Mouse (Mus musculus) liver, embryonic 14.5 days (tissue): ENCODE measurements at regions not wholly inside any gene's neighbourhood (a gene's known extent, or its start where the extent isn't known, plus 50 kb on each side); places are given as distances from the start of the nearest gene placed in this dataset.

ENCODE experiments used
- ATAC-seq: fragments of 200-750 bp; cut with Nextera tagmentation; 2 replicates; pipeline ENCODE4 v1.8.0; 2017; ENCODE audit warnings: moderate number of reproducible peaks, mild to moderate bottlenecking, moderate library complexity; ENCODE audit not compliant: insufficient read depth
- DNase-seq, 3 experiments: peaks; one replicate each; pipeline ENCODE4 v3.0.0-alpha.2; 2012 to 2013; ENCODE audit warnings: low read depth in 3 of 3, low spot score in 3 of 3
- H3K27ac ChIP-seq: fragments of 300-500 bp; sonication (generic); 2 replicates; pipeline ENCODE4 v1.5.1; 2014; ENCODE audit warnings: moderate library complexity, mild to moderate bottlenecking, control low read depth, inconsistent platforms
- H3K27me3 ChIP-seq: fragments of 300-500 bp; sonication (generic); 2 replicates; pipeline ENCODE4 v1.6.1; 2014; ENCODE audit warnings: mild to moderate bottlenecking, low read length, moderate library complexity; ENCODE audit not compliant: control insufficient read depth, insufficient read depth
- H3K36me3 ChIP-seq: fragments of 300-500 bp; sonication (generic); replicated peaks from 2 replicates; pipeline ENCODE4 v1.6.1; 2014; ENCODE audit warnings: low read depth; ENCODE audit not compliant: control insufficient read depth, insufficient read depth
- H3K4me1 ChIP-seq, 2 experiments: fragments of 200-500 bp in 1 of 2; fragments of 300-500 bp in 1 of 2; sonication (generic) in 1 of 2; replicated peaks; 2 replicates each; pipeline ENCODE4 v1.6.1; 2012 to 2014; ENCODE audit warnings: antibody characterized with exemption in 1 of 2, inconsistent platforms in 1 of 2, low read length in 1 of 2; ENCODE audit not compliant: control insufficient read depth in 2 of 2, insufficient read depth in 2 of 2
- H3K4me2 ChIP-seq: fragments of 300-500 bp; sonication (generic); 2 replicates; pipeline ENCODE4 v1.6.1; 2014; ENCODE audit warnings: low read depth, mild to moderate bottlenecking, control low read depth, moderate library complexity
- H3K4me3 ChIP-seq, 2 experiments: fragments of 200-500 bp in 1 of 2; fragments of 300-500 bp in 1 of 2; sonication (generic) in 1 of 2; 2 replicates each; pipeline ENCODE4 v1.5.1; 2012 to 2014; ENCODE audit warnings: low read depth in 2 of 2, low read length in 2 of 2, mild to moderate bottlenecking in 2 of 2, control low read depth in 1 of 2, inconsistent platforms in 1 of 2, moderate library complexity in 1 of 2; ENCODE audit not compliant: insufficient read depth in 1 of 2
- H3K9ac ChIP-seq: fragments of 300-500 bp; sonication (generic); replicated peaks from 2 replicates; pipeline ENCODE4 v1.6.1; 2014; ENCODE audit warnings: mild to moderate bottlenecking, control low read depth, moderate library complexity
- H3K9me3 ChIP-seq: fragments of 300-500 bp; sonication (generic); 2 replicates; pipeline ENCODE4 v1.6.1; 2016; ENCODE audit warnings: low read length, mixed read lengths; ENCODE audit not compliant: control insufficient read depth
- CTCF ChIP-seq: IDR thresholded peaks from 2 replicates; pipeline ENCODE4 v1.5.1; 2016; ENCODE audit warnings: antibody characterized with exemption, low read depth, control low read depth
- EP300 ChIP-seq: IDR thresholded peaks from 2 replicates; pipeline ENCODE4 v1.6.1; 2016; ENCODE audit warnings: antibody characterized with exemption, low read depth
- WGBS: fragments of 180-500 bp; shearing (Covaris S2); extraction: QIAGEN DNeasy Blood & Tissue Kit; methylation state at CpG from one replicate; pipeline ENCODE4 v1.1.7; 2014; ENCODE audit not compliant: insufficient replicate concordance; 5-methylcytosine and 5-hydroxymethylcytosine counted together

DNA sequence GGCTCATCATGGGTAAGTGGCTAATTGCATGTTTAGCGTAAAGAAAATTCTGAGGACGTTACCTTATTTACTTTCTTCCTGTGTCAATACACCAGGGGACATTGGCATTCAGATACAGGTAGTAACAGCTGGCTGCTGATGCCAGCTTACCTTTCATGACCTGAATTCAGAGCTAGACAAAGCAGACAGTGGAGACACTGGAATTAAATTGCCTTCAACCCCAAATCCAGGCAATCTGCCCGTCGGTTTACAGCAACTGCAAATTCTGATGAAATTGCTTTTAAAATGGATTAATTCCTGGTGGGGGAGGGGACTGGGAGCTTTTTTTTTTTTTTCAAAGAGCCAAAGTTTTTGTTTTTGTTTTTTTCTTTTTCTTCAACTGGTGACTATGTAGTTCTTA is 353.0 kb upstream of the Arid1b start:
- Histone ChIP-seq H3K36me3 (no peaks in the 10 kb centered on the region), H3K27ac (no peak overlapping the region), H3K4me2 (no peak overlapping the region), H3K9me3 (no peaks in the 10 kb centered on the region), H3K4me1 (no peaks in the 10 kb centered on the region), H3K9ac (no peak overlapping the region), H3K27me3 (no peaks in the 10 kb centered on the region), H3K4me3 (no peak overlapping the region)
- ATAC-seq = no peak
- no peak for DNase-seq
- no peak for TF ChIP-seq EP300
- TF ChIP-seq CTCF = no peak
- 62% methylated on average over 4 of the region's 4 CpGs for WGBS

DNA sequence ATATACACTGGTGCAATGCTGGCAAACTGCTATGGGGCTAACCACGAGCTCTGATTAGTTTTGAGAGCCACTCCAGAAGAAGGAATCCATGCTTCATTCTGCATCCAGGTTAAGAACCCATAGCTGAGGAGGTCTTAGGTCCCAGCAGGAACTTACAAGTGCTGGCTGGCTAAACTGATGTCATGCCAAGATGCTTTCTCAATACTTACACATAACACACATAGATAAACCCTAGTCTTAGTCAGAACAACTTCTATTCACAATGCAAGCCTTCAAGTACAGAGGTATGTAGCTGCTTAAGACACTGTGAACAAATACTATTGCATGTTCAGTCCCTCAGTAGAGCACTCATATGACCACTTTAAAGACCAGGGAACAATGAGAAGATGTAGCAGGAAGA is 352.1 kb upstream of the Arid1b start:
- Histone ChIP-seq H3K27ac (no peak overlapping the region), H3K4me1 (no peaks in the 10 kb centered on the region), H3K4me2 (no peak overlapping the region), H3K4me3 (no peak overlapping the region), H3K36me3 (no peaks in the 10 kb centered on the region), H3K27me3 (no peaks in the 10 kb centered on the region), H3K9ac (no peak overlapping the region), H3K9me3 (no peaks in the 10 kb centered on the region)
- ATAC-seq (no peak), DNase-seq (no peak)
- WGBS = 52% methylated on average over 1 of the region's 1 CpGs
- TF ChIP-seq CTCF = no peak
- no peak for TF ChIP-seq EP300

DNA sequence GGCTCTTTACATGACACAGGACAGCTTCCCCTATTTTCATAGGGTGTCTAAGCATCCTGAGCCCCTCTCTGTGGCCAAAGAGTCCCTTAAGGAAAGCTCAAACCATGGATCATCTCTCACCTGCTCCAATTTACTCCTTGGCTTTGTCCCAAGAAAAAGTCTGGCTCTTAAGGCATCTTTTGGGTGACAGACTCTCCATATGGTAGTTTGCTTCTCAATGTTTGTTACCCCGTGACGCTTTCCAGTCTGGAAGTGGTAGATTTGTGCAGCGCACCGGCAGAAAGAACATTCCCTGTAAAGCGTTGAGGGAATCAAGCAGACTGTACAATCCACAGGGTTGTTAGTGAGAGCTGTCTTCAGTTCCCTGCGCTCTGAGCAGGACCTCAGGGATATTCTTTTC is 350.8 kb upstream of the Arid1b start:
- no peak for TF ChIP-seq EP300
- no peak overlapping the region for H3K4me2 ChIP-seq
- H3K4me1 ChIP-seq = no peaks in the 10 kb centered on the region
- no peaks in the 10 kb centered on the region for H3K27me3 ChIP-seq
- WGBS = 75% methylated on average over 6 of the region's 6 CpGs
- DNase-seq (no peak), ATAC-seq (no peak)
- H3K27ac ChIP-seq = no peak overlapping the region
- no peak overlapping the region for H3K9ac ChIP-seq
- H3K9me3 ChIP-seq = no peaks in the 10 kb centered on the region
- H3K36me3 ChIP-seq = no peaks in the 10 kb centered on the region
- H3K4me3 ChIP-seq = no peak overlapping the region

DNA sequence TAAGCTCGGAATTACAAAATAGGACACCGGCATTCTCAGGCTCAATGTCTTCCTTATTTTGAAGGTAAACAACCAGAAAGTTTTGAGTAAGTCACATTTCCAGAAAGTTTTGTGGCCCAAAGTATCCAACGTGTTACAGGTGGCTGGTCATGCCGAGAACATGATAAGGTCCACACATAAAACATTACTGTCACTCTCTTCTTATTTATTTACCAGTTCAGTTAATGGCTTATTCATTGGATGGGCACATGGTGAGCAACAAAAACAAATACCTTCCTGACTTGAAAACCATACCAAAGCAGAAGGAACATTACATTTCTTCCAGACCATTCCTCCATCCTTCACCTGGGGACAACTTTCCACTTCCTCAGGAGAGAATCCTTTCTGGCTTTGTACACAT is 345.5 kb upstream of the Arid1b start:
- Histone ChIP-seq H3K9ac (no peak overlapping the region), H3K36me3 (no peaks in the 10 kb centered on the region), H3K27me3 (no peaks in the 10 kb centered on the region), H3K9me3 (no peaks in the 10 kb centered on the region), H3K27ac (no peak overlapping the region), H3K4me2 (no peak overlapping the region), H3K4me3 (no peak overlapping the region), H3K4me1 (no peaks in the 10 kb centered on the region)
- WGBS = 71% methylated on average over 4 of the region's 4 CpGs
- DNase-seq (no peak), ATAC-seq (no peak)
- TF ChIP-seq EP300 = no peak
- no peak for TF ChIP-seq CTCF

DNA sequence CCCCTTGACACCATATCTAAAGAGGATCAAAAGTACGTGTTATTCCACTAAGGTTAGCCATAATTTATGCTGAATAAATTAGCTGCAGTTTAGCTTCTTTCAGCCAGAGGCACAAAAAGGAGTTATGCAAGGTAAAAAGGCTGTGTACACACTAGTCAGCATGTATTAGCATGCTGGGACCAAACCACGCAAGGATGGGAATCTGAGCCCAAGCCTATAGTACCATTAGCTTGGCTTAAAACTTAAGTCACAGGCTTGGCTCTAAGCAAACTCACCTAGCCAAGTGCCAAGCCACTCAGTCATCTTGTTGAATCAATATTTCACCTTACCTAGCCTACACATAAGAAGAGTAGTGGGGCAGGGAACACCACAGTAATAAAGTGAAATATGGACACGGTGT is 339.9 kb upstream of the Arid1b start:
- DNase-seq (no peak), ATAC-seq (no peak)
- H3K27ac ChIP-seq = no peak overlapping the region
- H3K36me3 ChIP-seq = no peaks in the 10 kb centered on the region
- H3K9ac ChIP-seq = no peak overlapping the region
- no peaks in the 10 kb centered on the region for H3K4me1 ChIP-seq
- H3K9me3 ChIP-seq = no peaks in the 10 kb centered on the region
- no peaks in the 10 kb centered on the region for H3K27me3 ChIP-seq
- no peak overlapping the region for H3K4me2 ChIP-seq
- no peak overlapping the region for H3K4me3 ChIP-seq
- TF ChIP-seq CTCF = no peak
- TF ChIP-seq EP300 = no peak
- WGBS = 57% methylated on average over 3 of the region's 3 CpGs

DNA sequence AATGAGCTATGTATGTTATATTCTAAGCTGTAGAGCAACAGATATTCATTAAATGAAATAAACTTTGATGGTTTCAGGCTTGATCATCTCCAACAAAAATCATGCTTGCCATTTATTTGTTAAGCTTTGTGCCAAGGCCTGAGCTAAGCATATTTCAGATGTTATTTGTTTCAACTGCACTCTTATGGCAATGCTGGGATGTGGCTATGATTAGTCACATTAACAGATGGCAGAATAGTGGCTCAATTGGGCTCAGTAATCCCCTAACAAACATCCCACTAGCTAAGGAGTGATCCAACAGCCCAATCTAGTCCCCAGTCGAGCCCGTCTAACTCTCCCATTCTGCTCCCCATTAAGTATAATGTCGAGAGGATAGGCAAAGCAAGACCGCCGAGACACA is 332.1 kb upstream of the Arid1b start:
- Histone ChIP-seq H3K9ac (no peak overlapping the region), H3K4me3 (no peak overlapping the region), H3K27ac (no peak overlapping the region), H3K9me3 (no peaks in the 10 kb centered on the region), H3K36me3 (no peaks in the 10 kb centered on the region), H3K4me1 (no peaks in the 10 kb centered on the region), H3K4me2 (no peak overlapping the region), H3K27me3 (no peaks in the 10 kb centered on the region)
- ATAC-seq (no peak), DNase-seq (no peak)
- no peak for TF ChIP-seq EP300
- 66% methylated on average over 5 of the region's 5 CpGs for WGBS
